Mouse (Mus musculus): Measurements from ENCODE around the gene Gm13697. TPM values are rescaled to one million over a fixed set of nuclear protein-coding genes. Genes with fewer than 3 reads are reported as not detected.

Gm13697 gene
- polyA plus RNA-seq (2012; rRNA removed): not detected in 2 replicates

DNA sequence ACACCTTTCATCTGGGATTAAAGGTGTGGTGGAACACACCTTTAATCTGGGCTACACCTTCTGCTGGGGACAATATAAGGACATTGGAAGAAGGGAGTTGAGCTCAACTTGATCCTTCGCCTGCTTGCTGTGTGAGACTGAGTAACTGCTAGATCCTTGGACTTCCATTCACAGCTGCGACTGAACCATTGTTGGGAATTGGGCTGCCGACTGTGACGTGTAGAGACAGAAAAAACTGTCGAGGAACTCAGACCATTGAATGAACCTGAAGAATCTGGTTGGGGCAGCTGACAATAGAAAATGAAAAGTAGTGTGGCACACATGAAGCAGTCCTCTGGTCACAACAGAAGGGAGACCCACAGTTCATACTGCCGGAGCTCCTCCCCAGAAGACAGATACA, at the start of gene Gm13697:
Gene Gm13697, plus strand, starts transcription at position 301 of the 400 bp plus-strand sequence.

DNA sequence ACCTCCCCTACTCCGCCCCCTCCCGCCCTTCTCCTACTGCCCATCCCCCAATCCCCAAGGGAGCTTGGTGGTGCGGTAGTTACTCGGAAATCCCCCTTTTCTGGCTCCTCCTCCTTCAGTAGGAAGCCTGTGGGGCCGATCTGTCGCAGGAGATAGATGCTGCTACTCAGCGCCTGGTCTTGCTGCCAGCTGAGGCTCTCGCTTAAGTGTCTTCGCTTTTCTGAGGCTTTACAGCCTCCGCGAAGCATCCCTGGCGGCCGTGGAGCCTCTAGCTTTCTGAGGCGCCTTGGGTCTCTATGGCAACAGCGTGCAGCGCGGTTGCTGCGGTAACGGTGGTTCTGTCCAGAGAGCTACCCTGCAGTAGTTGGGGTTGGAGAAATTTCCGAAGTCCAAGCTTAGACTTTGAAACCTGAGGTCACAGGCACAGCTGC, 43.6 kb upstream of the Gm13697 start, which contains the start of gene Zswim2:
Gene Zswim2, minus strand, starts transcription at position 298 of the 431 bp plus-strand sequence.

DNA sequence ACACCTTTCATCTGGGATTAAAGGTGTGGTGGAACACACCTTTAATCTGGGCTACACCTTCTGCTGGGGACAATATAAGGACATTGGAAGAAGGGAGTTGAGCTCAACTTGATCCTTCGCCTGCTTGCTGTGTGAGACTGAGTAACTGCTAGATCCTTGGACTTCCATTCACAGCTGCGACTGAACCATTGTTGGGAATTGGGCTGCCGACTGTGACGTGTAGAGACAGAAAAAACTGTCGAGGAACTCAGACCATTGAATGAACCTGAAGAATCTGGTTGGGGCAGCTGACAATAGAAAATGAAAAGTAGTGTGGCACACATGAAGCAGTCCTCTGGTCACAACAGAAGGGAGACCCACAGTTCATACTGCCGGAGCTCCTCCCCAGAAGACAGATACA, 29.1 kb upstream of the Gm13697 start, which contains the start of gene Gm13698:
Gene Gm13698, plus strand, starts transcription at position 301 of the 400 bp plus-strand sequence.

DNA sequence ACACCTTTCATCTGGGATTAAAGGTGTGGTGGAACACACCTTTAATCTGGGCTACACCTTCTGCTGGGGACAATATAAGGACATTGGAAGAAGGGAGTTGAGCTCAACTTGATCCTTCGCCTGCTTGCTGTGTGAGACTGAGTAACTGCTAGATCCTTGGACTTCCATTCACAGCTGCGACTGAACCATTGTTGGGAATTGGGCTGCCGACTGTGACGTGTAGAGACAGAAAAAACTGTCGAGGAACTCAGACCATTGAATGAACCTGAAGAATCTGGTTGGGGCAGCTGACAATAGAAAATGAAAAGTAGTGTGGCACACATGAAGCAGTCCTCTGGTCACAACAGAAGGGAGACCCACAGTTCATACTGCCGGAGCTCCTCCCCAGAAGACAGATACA, 23.3 kb upstream of the Gm13697 start, which contains the start of gene Gm13693:
Gene Gm13693, plus strand, starts transcription at position 301 of the 400 bp plus-strand sequence.

DNA sequence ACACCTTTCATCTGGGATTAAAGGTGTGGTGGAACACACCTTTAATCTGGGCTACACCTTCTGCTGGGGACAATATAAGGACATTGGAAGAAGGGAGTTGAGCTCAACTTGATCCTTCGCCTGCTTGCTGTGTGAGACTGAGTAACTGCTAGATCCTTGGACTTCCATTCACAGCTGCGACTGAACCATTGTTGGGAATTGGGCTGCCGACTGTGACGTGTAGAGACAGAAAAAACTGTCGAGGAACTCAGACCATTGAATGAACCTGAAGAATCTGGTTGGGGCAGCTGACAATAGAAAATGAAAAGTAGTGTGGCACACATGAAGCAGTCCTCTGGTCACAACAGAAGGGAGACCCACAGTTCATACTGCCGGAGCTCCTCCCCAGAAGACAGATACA, 17.5 kb upstream of the Gm13697 start, which contains the start of gene Gm13695:
Gene Gm13695, plus strand, starts transcription at position 301 of the 400 bp plus-strand sequence.

DNA sequence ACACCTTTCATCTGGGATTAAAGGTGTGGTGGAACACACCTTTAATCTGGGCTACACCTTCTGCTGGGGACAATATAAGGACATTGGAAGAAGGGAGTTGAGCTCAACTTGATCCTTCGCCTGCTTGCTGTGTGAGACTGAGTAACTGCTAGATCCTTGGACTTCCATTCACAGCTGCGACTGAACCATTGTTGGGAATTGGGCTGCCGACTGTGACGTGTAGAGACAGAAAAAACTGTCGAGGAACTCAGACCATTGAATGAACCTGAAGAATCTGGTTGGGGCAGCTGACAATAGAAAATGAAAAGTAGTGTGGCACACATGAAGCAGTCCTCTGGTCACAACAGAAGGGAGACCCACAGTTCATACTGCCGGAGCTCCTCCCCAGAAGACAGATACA, 11.7 kb upstream of the Gm13697 start, which contains the start of gene Gm13696:
Gene Gm13696, plus strand, starts transcription at position 301 of the 400 bp plus-strand sequence.

DNA sequence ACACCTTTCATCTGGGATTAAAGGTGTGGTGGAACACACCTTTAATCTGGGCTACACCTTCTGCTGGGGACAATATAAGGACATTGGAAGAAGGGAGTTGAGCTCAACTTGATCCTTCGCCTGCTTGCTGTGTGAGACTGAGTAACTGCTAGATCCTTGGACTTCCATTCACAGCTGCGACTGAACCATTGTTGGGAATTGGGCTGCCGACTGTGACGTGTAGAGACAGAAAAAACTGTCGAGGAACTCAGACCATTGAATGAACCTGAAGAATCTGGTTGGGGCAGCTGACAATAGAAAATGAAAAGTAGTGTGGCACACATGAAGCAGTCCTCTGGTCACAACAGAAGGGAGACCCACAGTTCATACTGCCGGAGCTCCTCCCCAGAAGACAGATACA, 5.9 kb upstream of the Gm13697 start, which contains the start of gene Gm13694:
Gene Gm13694, plus strand, starts transcription at position 301 of the 400 bp plus-strand sequence.

DNA sequence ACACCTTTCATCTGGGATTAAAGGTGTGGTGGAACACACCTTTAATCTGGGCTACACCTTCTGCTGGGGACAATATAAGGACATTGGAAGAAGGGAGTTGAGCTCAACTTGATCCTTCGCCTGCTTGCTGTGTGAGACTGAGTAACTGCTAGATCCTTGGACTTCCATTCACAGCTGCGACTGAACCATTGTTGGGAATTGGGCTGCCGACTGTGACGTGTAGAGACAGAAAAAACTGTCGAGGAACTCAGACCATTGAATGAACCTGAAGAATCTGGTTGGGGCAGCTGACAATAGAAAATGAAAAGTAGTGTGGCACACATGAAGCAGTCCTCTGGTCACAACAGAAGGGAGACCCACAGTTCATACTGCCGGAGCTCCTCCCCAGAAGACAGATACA, 5.7 kb downstream of the Gm13697 start, which contains the start of gene Gm13691:
Gene Gm13691, plus strand, starts transcription at position 301 of the 400 bp plus-strand sequence.

Other genes starting within 250 kb of the Gm13697 start
- gene Fam171b, start 172.1 kb upstream of the Gm13697 start, polyA plus RNA-seq (2012; rRNA removed): 0.27 and 0.35 TPM in 2 replicates
- not detected in 2 replicates for gene Zswim2, start 43.5 kb upstream of the Gm13697 start, polyA plus RNA-seq (2012; rRNA removed)
- not detected in 2 replicates for gene Gm13698, start 29.1 kb upstream of the Gm13697 start, polyA plus RNA-seq (2012; rRNA removed)
- gene Gm13693, start 23.2 kb upstream of the Gm13697 start, polyA plus RNA-seq (2012; rRNA removed): not detected in 2 replicates
- not detected in 2 replicates for gene Gm13695, start 17.4 kb upstream of the Gm13697 start, polyA plus RNA-seq (2012; rRNA removed)
- gene Gm13696, start 11.6 kb upstream of the Gm13697 start, polyA plus RNA-seq (2012; rRNA removed): not detected in 2 replicates
- gene Gm13694, start 5.8 kb upstream of the Gm13697 start, polyA plus RNA-seq (2012; rRNA removed): not detected in 2 replicates
- not detected in 2 replicates for gene Gm13691, start 5.8 kb downstream of the Gm13697 start, polyA plus RNA-seq (2012; rRNA removed)

All from stomach, adult 2 months (tissue).